Mouse (Mus musculus) gastrocnemius, postnatal 14 days (tissue): ENCODE measurements at regions not wholly inside any gene's neighbourhood (a gene's known extent, or its start where the extent isn't known, plus 50 kb on each side); places are given as distances from the start of the nearest gene placed in this dataset.

ENCODE experiments used
- DNase-seq: peaks from one replicate; pipeline ENCODE4 v3.0.0; 2021; ENCODE audit warnings: mixed read lengths
- intact Hi-C: fragments of 180-260 bp; cut with DNase I; formaldehyde crosslinking; loops from one replicate; pipeline ENCODE4 v1.15.1; 2025; ENCODE audit warnings: low total_unique reads

DNA sequence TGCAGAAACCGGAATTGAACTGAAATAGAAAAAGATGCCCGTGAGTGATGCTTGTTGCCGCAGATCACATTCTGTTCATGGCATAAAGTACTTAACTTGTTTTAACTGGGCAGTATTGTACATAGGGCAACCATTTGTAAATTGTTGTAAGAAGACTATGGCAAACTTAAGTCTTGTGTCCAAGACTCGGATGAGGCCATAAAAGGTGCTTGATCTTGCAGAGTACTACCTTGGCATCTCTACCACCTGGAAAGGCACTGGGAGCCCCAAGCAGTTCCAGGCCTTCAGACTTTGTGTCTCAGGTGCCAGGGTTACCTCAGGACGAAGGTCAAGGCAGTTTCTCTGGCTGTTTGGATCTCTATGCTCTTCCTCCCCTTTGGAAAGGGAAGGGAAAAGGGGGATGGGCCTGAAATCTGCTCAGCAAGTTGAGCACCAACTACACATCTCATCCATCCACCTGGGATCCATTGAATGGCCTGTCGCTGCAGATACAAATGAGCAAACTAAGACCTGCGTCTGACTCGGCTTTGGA is 120.0 kb downstream of the Slc38a6 start:
- DNase-seq: no peak
- intact Hi-C loops: no loop called here

DNA sequence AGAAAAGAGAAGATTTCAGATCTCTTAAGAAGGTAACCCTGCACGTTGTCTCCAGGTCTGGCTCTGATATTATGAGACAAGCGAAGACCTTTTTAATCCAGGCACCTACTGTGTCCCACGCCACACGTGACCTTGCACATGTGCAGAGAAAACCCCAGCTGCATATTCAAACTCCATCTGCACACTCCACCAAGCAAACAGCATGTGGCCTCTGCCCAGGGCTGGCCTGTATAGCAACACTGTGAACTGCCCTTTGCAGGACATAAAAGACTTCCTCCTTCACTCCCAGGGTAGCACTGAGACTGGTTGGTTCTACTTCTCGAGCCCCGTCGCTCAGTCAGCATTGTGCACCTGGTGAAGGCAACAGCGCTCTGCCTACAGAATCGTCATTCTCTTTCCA is 119.0 kb downstream of the Slc38a6 start:
- intact Hi-C loops: no loop called here
- no peak for DNase-seq

DNA sequence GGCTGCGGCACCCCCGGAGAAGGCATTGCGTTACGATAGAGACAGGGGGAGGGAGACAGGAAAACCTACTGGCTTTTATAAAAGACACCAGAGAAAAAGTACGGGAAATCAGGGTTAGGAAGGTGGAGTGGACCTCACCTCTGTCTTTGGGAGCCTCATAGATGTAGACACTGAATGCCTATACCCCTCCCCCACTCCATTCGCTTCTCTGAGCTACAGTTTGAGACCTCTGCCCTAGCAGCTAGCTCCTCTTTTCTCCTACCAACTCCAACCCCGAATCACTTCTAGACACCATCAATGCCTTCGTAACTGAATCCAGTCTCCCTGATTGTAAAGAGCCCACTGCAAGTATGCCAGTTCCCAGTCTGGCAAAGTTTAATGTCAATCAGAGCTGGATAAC is 118.5 kb downstream of the Slc38a6 start:
- intact Hi-C loops: no loop called here
- DNase-seq: no peak

GRCm38 (mm10) chr12:73403906-73404474 is 117.4 kb downstream of the Slc38a6 start:
- peak; percentile 42 for DNase-seq
- intact Hi-C loops: no loop called here
